12 mouse cellular contexts compared by ENCODE assay signal in the genomic region with DNA sequence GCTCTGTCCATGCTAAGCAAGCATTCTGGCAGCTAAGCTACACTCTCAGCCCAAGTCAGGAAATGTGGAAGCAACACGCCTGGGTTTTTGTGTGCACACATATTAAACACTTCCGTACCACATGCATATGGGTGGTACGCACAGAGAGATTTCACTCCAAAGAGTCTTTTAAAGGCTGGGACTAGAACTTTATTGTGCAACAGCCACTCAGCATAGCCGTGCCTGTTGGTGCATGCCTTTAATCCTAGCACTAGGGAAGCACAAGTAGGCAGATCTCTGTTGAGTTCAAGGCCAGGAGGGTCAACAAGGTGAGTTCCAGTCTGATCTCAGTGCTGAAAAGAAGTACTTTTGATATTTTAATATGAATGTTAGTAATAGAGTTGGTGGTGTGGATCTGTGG.
"Had no signal": no experiment of that assay in that cellular context is flagged by ENCODE, and none has a peak within 500 bp of the region (broad histone marks: within the 10 kb centered on the region; RNA-seq: fewer than 3 reads in every experiment).

No protein-coding gene starts in this region.

- H3K27me3 ChIP-seq: midbrain, embryonic 13.5 days; midbrain, embryonic 15.5 days; neural tube, embryonic 12.5 days; stomach, embryonic 15.5 days had no signal

- DNase-seq: lung, embryonic 14.5 days; right cerebral cortex, postnatal 14 days; thymus, postnatal 14 days; thymus, postnatal 36 days had no signal

- H3K4me3 ChIP-seq: liver, embryonic 12.5 days; megakaryocyte, embryonic 14.5 days; midbrain, embryonic 13.5 days; midbrain, embryonic 15.5 days; neural tube, embryonic 12.5 days; stomach, embryonic 15.5 days had no signal

- H3K36me3 ChIP-seq: liver, embryonic 12.5 days; midbrain, embryonic 13.5 days; midbrain, embryonic 15.5 days; neural tube, embryonic 12.5 days; stomach, embryonic 15.5 days had no signal

- H3K4me1 ChIP-seq: stomach, embryonic 15.5 days had no signal

- H3K27ac ChIP-seq: liver, embryonic 12.5 days; liver, embryonic 14.5 days; macrophage; midbrain, embryonic 13.5 days; midbrain, embryonic 15.5 days; neural tube, embryonic 12.5 days; stomach, embryonic 15.5 days had no signal
